Mouse (Mus musculus) MEL (cell line): ENCODE results near the gene Klhl36. TPM values are rescaled to one million over a fixed set of nuclear protein-coding genes. Genes with fewer than 3 reads are reported as not detected.

ENCODE experiments used
- DNase-seq: peaks from one replicate; pipeline ENCODE4 v3.0.0; 2011; ENCODE audit warnings: low read depth, low spot score
- H3K27ac ChIP-seq: 2 replicates; pipeline ENCODE4 v1.5.1; 2012; ENCODE audit warnings: low read depth, mild to moderate bottlenecking, control low read depth, low read length, moderate library complexity; ENCODE audit not compliant: control insufficient read depth
- H3K27me3 ChIP-seq, 2 experiments: fragments of 150-350 bp in 1 of 2; sonication (generic) in 1 of 2; 2 replicates each; pipeline ENCODE4 v1.6.1; 2012; ENCODE audit warnings: low read length in 2 of 2, mild to moderate bottlenecking in 2 of 2, improper control_type of control experiment in 1 of 2, moderate library complexity in 1 of 2; ENCODE audit not compliant: insufficient read depth in 2 of 2, control insufficient read depth in 1 of 2
- H3K36me3 ChIP-seq, 2 experiments: 2 replicates each; pipeline ENCODE4 v1.6.1; 2012 to 2014; ENCODE audit warnings: low read length in 2 of 2, improper control_type of control experiment in 1 of 2, inconsistent platforms in 1 of 2, mild to moderate bottlenecking in 1 of 2; ENCODE audit not compliant: insufficient read depth in 2 of 2, control insufficient read depth in 1 of 2
- H3K4me1 ChIP-seq, 2 experiments: fragments of 150-350 bp in 1 of 2; sonication (generic) in 1 of 2; 2 replicates each; pipeline ENCODE4 v1.6.1; 2012; ENCODE audit warnings: low read length in 2 of 2, improper control_type of control experiment in 1 of 2, mild to moderate bottlenecking in 1 of 2; ENCODE audit not compliant: insufficient read depth in 2 of 2, control insufficient read depth in 1 of 2
- H3K4me3 ChIP-seq, 2 experiments: fragments of 150-350 bp in 1 of 2; sonication (generic) in 1 of 2; 2 replicates each; pipeline ENCODE4 v1.5.1; 2012; ENCODE audit warnings: low read depth in 2 of 2, low read length in 2 of 2, mild to moderate bottlenecking in 2 of 2, moderate library complexity in 2 of 2, control low read depth in 1 of 2, improper control_type of control experiment in 1 of 2; ENCODE audit not compliant: control insufficient read depth in 1 of 2, insufficient read depth in 1 of 2
- H3K79me2 ChIP-seq: 2 replicates; pipeline ENCODE4 v1.6.1; 2012; ENCODE audit warnings: mild to moderate bottlenecking, low read length, moderate library complexity; ENCODE audit not compliant: control insufficient read depth, poor library complexity, insufficient read depth
- H3K9ac ChIP-seq: 2 replicates; pipeline ENCODE4 v1.6.1; 2012; ENCODE audit warnings: low read depth, mild to moderate bottlenecking, control low read depth, low read length, moderate library complexity; ENCODE audit not compliant: control insufficient read depth, poor library complexity, severe bottlenecking
- H3K9me3 ChIP-seq: fragments of 150-350 bp; sonication (generic); replicated peaks from 2 replicates; pipeline ENCODE4 v1.6.1; 2012; ENCODE audit warnings: mild to moderate bottlenecking, low read length, improper control_type of control experiment, moderate library complexity; ENCODE audit not compliant: insufficient read depth
- CHD1 ChIP-seq: IDR thresholded peaks from 2 replicates; pipeline ENCODE4 v1.6.1; 2012; ENCODE audit warnings: low read depth, mild to moderate bottlenecking, inconsistent platforms, low read length, improper control_type of control experiment
- CHD2 ChIP-seq: IDR thresholded peaks from 2 replicates; pipeline ENCODE4 v1.6.1; 2011; ENCODE audit warnings: low read length, improper control_type of control experiment
- CTCF ChIP-seq, 3 experiments: IDR thresholded peaks in 2 of 3; conservative IDR thresholded peaks in 1 of 3; 2 replicates each; pipeline ENCODE4 v1.5.1; 2011 to 2012; ENCODE audit warnings: low read length in 3 of 3, low read depth in 2 of 3, mild to moderate bottlenecking in 2 of 3, improper control_type of control experiment in 1 of 3, inconsistent platforms in 1 of 3, mixed read lengths in 1 of 3, moderate library complexity in 1 of 3; ENCODE audit not compliant: control insufficient read depth in 1 of 3, insufficient read depth in 1 of 3, poor library complexity in 1 of 3, severe bottlenecking in 1 of 3
- E2F4 ChIP-seq: IDR thresholded peaks from 2 replicates; pipeline ENCODE4 v1.6.1; 2011; ENCODE audit warnings: low read depth, low read length, improper control_type of control experiment, borderline replicate concordance
- ELF1 ChIP-seq: IDR thresholded peaks from 2 replicates; pipeline ENCODE4 v1.6.1; 2014; ENCODE audit warnings: low read depth, mild to moderate bottlenecking, inconsistent platforms, low read length, improper control_type of control experiment, moderate library complexity
- EP300 ChIP-seq, 2 experiments: IDR thresholded peaks; 2 replicates each; pipeline ENCODE4 v1.6.1; 2011; ENCODE audit warnings: improper control_type of control experiment in 2 of 2, low read length in 2 of 2, low read depth in 1 of 2, mild to moderate bottlenecking in 1 of 2
- ETS1 ChIP-seq: IDR thresholded peaks from 2 replicates; pipeline ENCODE4 v1.6.1; 2012; ENCODE audit warnings: low read depth, mild to moderate bottlenecking, inconsistent platforms, low read length, improper control_type of control experiment, moderate library complexity
- GABPA ChIP-seq: IDR thresholded peaks from 2 replicates; pipeline ENCODE4 v1.6.1; 2012; ENCODE audit warnings: low read depth, mild to moderate bottlenecking, inconsistent platforms, low read length, improper control_type of control experiment, moderate library complexity
- HCFC1 ChIP-seq: IDR thresholded peaks from 2 replicates; pipeline ENCODE4 v1.6.1; 2012; ENCODE audit warnings: low read depth, mild to moderate bottlenecking, inconsistent platforms, low read length, improper control_type of control experiment, moderate library complexity
- KAT2A ChIP-seq: conservative IDR thresholded peaks from 2 replicates; pipeline ENCODE4 v1.6.1; 2012; ENCODE audit warnings: low read depth, low read length, improper control_type of control experiment, inconsistent platforms
- MAX ChIP-seq: IDR thresholded peaks from 2 replicates; pipeline ENCODE4 v1.6.1; 2011; ENCODE audit warnings: low read length, improper control_type of control experiment
- MAZ ChIP-seq: IDR thresholded peaks from 2 replicates; pipeline ENCODE4 v1.6.1; 2012; ENCODE audit warnings: low read depth, mild to moderate bottlenecking, inconsistent platforms, low read length, improper control_type of control experiment
- MXI1 ChIP-seq: IDR thresholded peaks from 2 replicates; pipeline ENCODE4 v1.6.1; 2011; ENCODE audit warnings: mild to moderate bottlenecking, low read depth, low read length, improper control_type of control experiment
- MYB ChIP-seq: IDR thresholded peaks from 2 replicates; pipeline ENCODE4 v1.6.1; 2011; ENCODE audit warnings: mild to moderate bottlenecking, low read depth, low read length, improper control_type of control experiment
- NELFE ChIP-seq: IDR thresholded peaks from 2 replicates; pipeline ENCODE4 v1.6.1; 2011; ENCODE audit warnings: low read depth, low read length, improper control_type of control experiment
- NRF1 ChIP-seq: IDR thresholded peaks from 2 replicates; pipeline ENCODE4 v1.6.1; 2014; ENCODE audit warnings: low read depth, mild to moderate bottlenecking, inconsistent platforms, low read length, improper control_type of control experiment, moderate library complexity; ENCODE audit not compliant: poor library complexity, insufficient read depth, severe bottlenecking
- POLR2A ChIP-seq, 2 experiments: IDR thresholded peaks; 2 replicates each; pipeline ENCODE4 v1.6.1; 2011 to 2012; ENCODE audit warnings: low read length in 2 of 2, mild to moderate bottlenecking in 2 of 2, control low read depth in 1 of 2, improper control_type of control experiment in 1 of 2, low read depth in 1 of 2, moderate library complexity in 1 of 2; ENCODE audit not compliant: control insufficient read depth in 1 of 2, insufficient read depth in 1 of 2, poor library complexity in 1 of 2
- POLR2AphosphoS5 ChIP-seq: IDR thresholded peaks from 2 replicates; pipeline ENCODE4 v1.6.1; 2012; ENCODE audit warnings: low read depth, borderline replicate concordance, mild to moderate bottlenecking, inconsistent platforms, low read length, moderate library complexity, mixed read lengths
- RAD21 ChIP-seq: IDR thresholded peaks from 2 replicates; pipeline ENCODE4 v1.6.1; 2011; ENCODE audit warnings: mild to moderate bottlenecking, low read depth, low read length, improper control_type of control experiment
- SMC3 ChIP-seq: IDR thresholded peaks from 2 replicates; pipeline ENCODE4 v1.6.1; 2011; ENCODE audit warnings: low read depth, low read length, improper control_type of control experiment
- TAL1 ChIP-seq: IDR thresholded peaks from 2 replicates; pipeline ENCODE4 v1.6.1; 2012; ENCODE audit warnings: mild to moderate bottlenecking, inconsistent platforms, low read length, moderate library complexity, mixed read lengths
- TBP ChIP-seq: IDR thresholded peaks from 2 replicates; pipeline ENCODE4 v1.8.0; 2011; ENCODE audit warnings: low read depth, low read length, improper control_type of control experiment
- UBTF ChIP-seq: IDR thresholded peaks from 2 replicates; pipeline ENCODE4 v1.6.1; 2012; ENCODE audit warnings: low read depth, mild to moderate bottlenecking, inconsistent platforms, low read length, improper control_type of control experiment, moderate library complexity, borderline replicate concordance; ENCODE audit not compliant: insufficient read depth
- USF1 ChIP-seq: IDR thresholded peaks from 2 replicates; pipeline ENCODE4 v1.6.1; 2014; ENCODE audit warnings: low read depth, mild to moderate bottlenecking, inconsistent platforms, low read length, improper control_type of control experiment, moderate library complexity
- ZC3H11A ChIP-seq: IDR thresholded peaks from 2 replicates; pipeline ENCODE4 v1.6.1; 2012; ENCODE audit warnings: low read depth, mild to moderate bottlenecking, inconsistent platforms, low read length, improper control_type of control experiment
- ZKSCAN1 ChIP-seq: IDR thresholded peaks from 2 replicates; pipeline ENCODE4 v1.6.1; 2012; ENCODE audit warnings: low read depth, mild to moderate bottlenecking, inconsistent platforms, low read length, improper control_type of control experiment, moderate library complexity
- ZNF384 ChIP-seq: IDR thresholded peaks from 2 replicates; pipeline ENCODE4 v1.6.1; 2012; ENCODE audit warnings: low read depth, mild to moderate bottlenecking, inconsistent platforms, low read length, improper control_type of control experiment
- polyA plus RNA-seq, 2 experiments: library from polyadenylated mRNA; stranded (reverse) in 1 of 2; unstranded in 1 of 2; fragments of >175 nt in 1 of 2; fragments of >200 nt in 1 of 2; gene quantifications; 2 replicates each; pipeline versions ENCODE4 v1.2.1 to v1.2.4; 2012; ENCODE audit warnings: low replicate concordance in 2 of 2, low read depth in 1 of 2; ENCODE audit not compliant: insufficient read length in 2 of 2, insufficient read depth in 1 of 2, missing spikeins in 1 of 2
- total RNA-seq: library from RNA; depleted of rRNA; stranded (reverse); fragments of 300-350 nt; gene quantifications from 2 replicates; pipeline ENCODE4 v1.2.3, GENCODE M21; 2012

Gene Klhl36
- total and polyA plus RNA-seq, 3 experiments, result 4.6 to 6.6 TPM; not detected in 1

DNA sequence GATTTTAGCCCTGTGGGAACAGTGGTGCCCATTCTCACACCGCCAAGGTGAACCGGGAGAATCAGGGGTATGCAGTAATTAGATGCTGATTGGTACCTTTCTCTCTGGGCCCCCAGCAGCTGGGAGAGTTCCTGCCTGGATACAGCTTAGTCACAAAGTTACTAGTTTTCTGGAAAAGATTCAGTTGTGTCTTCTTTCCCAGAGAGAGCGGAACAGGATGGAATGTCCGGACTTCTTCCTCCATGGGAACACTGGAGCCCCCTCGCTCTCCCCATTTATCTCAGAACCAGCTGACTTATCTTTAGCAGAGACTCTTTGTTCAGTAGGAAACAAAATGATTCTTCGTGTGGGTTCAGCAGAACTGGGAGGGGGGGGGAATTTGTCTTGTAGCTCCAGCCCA, 683 bp downstream of the Klhl36 start:
- Histone ChIP-seq H3K9ac (peak overlapping the region; percentile 72), H3K4me3 (peak overlapping the region; percentile 67 to 94), H3K4me1 (peaks cover 2 to 16% of the 10 kb centered on the region in 2 experiments), H3K9me3 (no peaks in the 10 kb centered on the region), H3K27me3 (no peaks in the 10 kb centered on the region), H3K27ac (no peak overlapping the region), H3K79me2 (no peaks in the 10 kb centered on the region; the same call in 1 of the 2 replicates), H3K36me3 (peaks cover 0 to 2% of the 10 kb centered on the region in 2 experiments; a peak in 1 of 4 replicates)
- DNase-seq, result no peak
- TF ChIP-seq TAL1 (no peak), RAD21 (no peak), E2F4 (no peak), MXI1 (no peak), UBTF (no peak), MAZ (no peak), KAT2A (no peak), TBP (no peak), SMC3 (no peak), HCFC1 (no peak), EP300 (IDR thresholded peaks at IDR 0.05; ENCODE audit: low read depth in 1 of 2, low read length in 2 of 2) (no peak), CHD2 (no peak), CTCF (IDR thresholded peaks at IDR 0.05 in 2 of 3, conservative IDR thresholded peaks at IDR 0.05 in 1 of 3; ENCODE audit: control insufficient read depth in 1 of 3, insufficient read depth in 1 of 3, low read depth in 2 of 3, low read length in 3 of 3, poor library complexity in 1 of 3, severe bottlenecking in 1 of 3) (no peak), ETS1 (no peak), POLR2AphosphoS5 (no peak), NELFE (no peak)

- Histone ChIP-seq H3K27ac (no peak overlapping the region), H3K27me3 (no peaks in the 10 kb centered on the region), H3K4me1 (no peaks in the 10 kb centered on the region), H3K9me3 (no peaks in the 10 kb centered on the region), H3K79me2 (no peaks in the 10 kb centered on the region), H3K36me3 (0 out of 4 replicates have a peak, but pooled peaks cover 0 to 2% of the 10 kb centered on the region in 2 experiments), H3K9ac (no peak overlapping the region), H3K4me3 (no peak overlapping the region)
- DNase-seq, result no peak
- no peak for TF ChIP-seq TAL1
- TF ChIP-seq CHD2, result no peak
- no peak for TF ChIP-seq ZNF384
- no peak for TF ChIP-seq ELF1
- no peak for TF ChIP-seq POLR2A (IDR thresholded peaks at IDR 0.05; ENCODE audit: control insufficient read depth in 1 of 2, insufficient read depth in 1 of 2, low read depth in 1 of 2, low read length in 2 of 2, poor library complexity in 1 of 2)
- no peak for TF ChIP-seq GABPA
- no peak for TF ChIP-seq MYB
- no peak for TF ChIP-seq NRF1
- no peak for TF ChIP-seq ZC3H11A
- no peak for TF ChIP-seq MXI1
- TF ChIP-seq ZKSCAN1, result no peak
- TF ChIP-seq CHD1, result no peak
- no peak for TF ChIP-seq MAX
- no peak for TF ChIP-seq USF1
- TF ChIP-seq SMC3, result no peak
These were observed 7.5 kb downstream of the Klhl36 start for GRCm38 (mm10) chr8:119869616-119870015.
